Mouse (Mus musculus) megakaryocyte, embryonic 14.5 days (primary cell): ENCODE results near the gene Bbs2. TPM values are rescaled to one million over a fixed set of nuclear protein-coding genes. Genes with fewer than 3 reads are reported as not detected.

Experiments
- H3K27me3 ChIP-seq: replicated peaks from 2 replicates; pipeline ENCODE3; 2012; ENCODE audit warnings: inconsistent platforms
- H3K36me3 ChIP-seq: replicated peaks from 2 replicates; pipeline ENCODE3; 2012; ENCODE audit warnings: low read length, inconsistent platforms, mixed read lengths
- H3K4me1 ChIP-seq: 2 replicates; pipeline ENCODE4 v1.6.1; 2012; ENCODE audit warnings: inconsistent platforms
- H3K4me3 ChIP-seq: replicated peaks from 2 replicates; pipeline ENCODE3; 2012; ENCODE audit warnings: moderate library complexity, mild to moderate bottlenecking, inconsistent platforms
- H3K9me3 ChIP-seq: 2 replicates; pipeline ENCODE4 v1.6.1; 2012; ENCODE audit warnings: inconsistent platforms
- FLI1 ChIP-seq: IDR thresholded peaks from 2 replicates; pipeline ENCODE4 v1.6.1; 2012; ENCODE audit warnings: low read length, inconsistent platforms, mixed read lengths
- GATA1 ChIP-seq: IDR thresholded peaks from 3 replicates; pipeline ENCODE4 v1.6.1; 2012; ENCODE audit warnings: mixed read lengths, low read length, inconsistent platforms, borderline replicate concordance
- polyA plus RNA-seq: library from polyadenylated mRNA; stranded (reverse); fragments of >175 nt; gene quantifications from 2 replicates; pipeline ENCODE4 v1.2.3, GENCODE M21; 2012; ENCODE audit warnings: low replicate concordance; ENCODE audit not compliant: insufficient read depth

The Bbs2 gene
- polyA plus RNA-seq, 1 experiment, result 0.30 TPM

- Histone ChIP-seq H3K4me1 (0 out of 2 replicates have a peak, but pooled peaks cover 7% of the 10 kb centered on the region), H3K4me3 (no peak overlapping the region), H3K9me3 (no peaks in the 10 kb centered on the region), H3K27me3 (peaks cover 53% of the 10 kb centered on the region), H3K36me3 (no peaks in the 10 kb centered on the region)
- no peak for TF ChIP-seq FLI1
- TF ChIP-seq GATA1, result no peak
These were observed 29.0 kb upstream of the Bbs2 start for GRCm38 (mm10) chr8:94127711-94128110.

GRCm38 (mm10) chr8:94122711-94123468, 24.2 kb upstream of the Bbs2 start:
- Histone ChIP-seq H3K4me1 (peaks cover 38% of the 10 kb centered on the region), H3K4me3 (no peak overlapping the region), H3K27me3 (peaks cover 32% of the 10 kb centered on the region), H3K36me3 (no peaks in the 10 kb centered on the region), H3K9me3 (no peaks in the 10 kb centered on the region)
- no peak for TF ChIP-seq FLI1
- no peak for TF ChIP-seq GATA1

- Histone ChIP-seq H3K9me3 (no peaks in the 10 kb centered on the region), H3K4me3 (no peak overlapping the region), H3K36me3 (no peaks in the 10 kb centered on the region), H3K4me1 (peaks cover 45% of the 10 kb centered on the region), H3K27me3 (peaks cover 26% of the 10 kb centered on the region)
- TF ChIP-seq FLI1 (no peak), GATA1 (no peak)
These were observed 22.9 kb upstream of the Bbs2 start for GRCm38 (mm10) chr8:94121625-94122024.

- no peak for TF ChIP-seq GATA1
- TF ChIP-seq FLI1, result no peak
- Histone ChIP-seq H3K36me3 (no peaks in the 10 kb centered on the region), H3K4me3 (no peak overlapping the region), H3K27me3 (peaks cover 15% of the 10 kb centered on the region), H3K4me1 (peaks cover 57% of the 10 kb centered on the region), H3K9me3 (no peaks in the 10 kb centered on the region)
These were observed 20.2 kb upstream of the Bbs2 start for GRCm38 (mm10) chr8:94118776-94119430.

- Histone ChIP-seq H3K4me1 (peaks cover 61% of the 10 kb centered on the region), H3K27me3 (peaks cover 5% of the 10 kb centered on the region), H3K4me3 (peak overlapping the region; percentile 83), H3K36me3 (no peaks in the 10 kb centered on the region), H3K9me3 (no peaks in the 10 kb centered on the region)
- TF ChIP-seq GATA1 (no peak), FLI1 (no peak)
These were observed 15.2 kb upstream of the Bbs2 start for GRCm38 (mm10) chr8:94113972-94114371.

GRCm38 (mm10) chr8:94113435-94113834, 14.7 kb upstream of the Bbs2 start:
- TF ChIP-seq GATA1, result no peak
- no peak for TF ChIP-seq FLI1
- peaks cover 5% of the 10 kb centered on the region for H3K27me3 ChIP-seq
- H3K4me3 ChIP-seq, result peak overlapping the region; percentile 83
- no peaks in the 10 kb centered on the region for H3K36me3 ChIP-seq
- H3K4me1 ChIP-seq, result peaks cover 56% of the 10 kb centered on the region
- no peaks in the 10 kb centered on the region for H3K9me3 ChIP-seq

- Histone ChIP-seq H3K4me1 (peaks cover 56% of the 10 kb centered on the region), H3K4me3 (no peak overlapping the region), H3K27me3 (no peaks in the 10 kb centered on the region), H3K36me3 (no peaks in the 10 kb centered on the region), H3K9me3 (no peaks in the 10 kb centered on the region)
- TF ChIP-seq GATA1, result no peak
- no peak for TF ChIP-seq FLI1
These were observed 11.9 kb upstream of the Bbs2 start for GRCm38 (mm10) chr8:94110526-94111177.

- Histone ChIP-seq H3K4me3 (no peak overlapping the region), H3K4me1 (peaks cover 55% of the 10 kb centered on the region), H3K36me3 (no peaks in the 10 kb centered on the region), H3K9me3 (no peaks in the 10 kb centered on the region), H3K27me3 (no peaks in the 10 kb centered on the region)
- TF ChIP-seq FLI1 (no peak), GATA1 (no peak)
These were observed 11.1 kb upstream of the Bbs2 start for GRCm38 (mm10) chr8:94109835-94110234.

GRCm38 (mm10) chr8:94109396-94109795, 10.7 kb upstream of the Bbs2 start:
- peaks cover 2% of the 10 kb centered on the region for H3K27me3 ChIP-seq
- no peaks in the 10 kb centered on the region for H3K36me3 ChIP-seq
- peaks cover 51% of the 10 kb centered on the region for H3K4me1 ChIP-seq
- H3K4me3 ChIP-seq, result no peak overlapping the region
- no peaks in the 10 kb centered on the region for H3K9me3 ChIP-seq
- TF ChIP-seq FLI1, result no peak
- no peak for TF ChIP-seq GATA1

- Histone ChIP-seq H3K4me3 (no peak overlapping the region), H3K36me3 (no peaks in the 10 kb centered on the region), H3K4me1 (peaks cover 39% of the 10 kb centered on the region), H3K27me3 (peaks cover 7% of the 10 kb centered on the region), H3K9me3 (peaks cover 3% of the 10 kb centered on the region; the same call in 1 of the 2 replicates)
- TF ChIP-seq FLI1, result no peak
- TF ChIP-seq GATA1, result no peak
These were observed 9.1 kb upstream of the Bbs2 start for GRCm38 (mm10) chr8:94107871-94108270.
